17 mouse cellular contexts compared by ENCODE assay signal in the genomic region with DNA sequence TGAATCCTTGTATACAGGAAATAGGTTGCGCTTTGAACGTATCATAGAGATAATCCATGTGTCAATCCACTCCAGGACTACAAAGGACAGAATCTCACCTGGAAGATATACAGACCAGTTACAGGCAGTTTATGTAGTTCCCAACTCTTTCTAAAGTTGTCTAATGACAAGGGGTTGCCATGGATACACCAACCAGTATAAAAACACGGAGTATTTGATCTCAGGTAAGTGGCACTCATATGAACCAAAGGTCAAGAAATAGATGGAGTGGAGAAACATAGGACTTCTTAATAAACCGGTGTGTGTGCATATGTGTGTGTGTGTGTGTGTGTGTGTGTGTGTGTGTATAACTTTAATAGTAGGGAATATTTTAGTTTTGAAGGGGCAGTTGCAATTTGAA.
"Had no signal": no experiment of that assay in that cellular context is flagged by ENCODE, and none has a peak within 500 bp of the region (broad histone marks: within the 10 kb centered on the region; RNA-seq: fewer than 3 reads in every experiment).

No protein-coding gene starts in this region.

- H3K36me3 ChIP-seq: liver, embryonic 13.5 days; liver, embryonic 15.5 days; midbrain, embryonic 13.5 days; midbrain, embryonic 15.5 days; neural tube, embryonic 12.5 days; stomach, embryonic 15.5 days had no signal

- ATAC-seq: liver, postnatal 0 days; midbrain, embryonic 13.5 days; midbrain, embryonic 15.5 days had no signal

- DNase-seq: liver; liver, embryonic 13.5 days; liver, postnatal 0 days; right cerebral cortex, postnatal 14 days; thymus, adult 2 months; thymus, postnatal 25 days; thymus, postnatal 4 days had no signal

- H3K9ac ChIP-seq: liver, embryonic 13.5 days; liver, embryonic 15.5 days; liver, postnatal 0 days; midbrain, embryonic 13.5 days; midbrain, embryonic 15.5 days; neural tube, embryonic 12.5 days; stomach, embryonic 15.5 days had no signal

- H3K4me2 ChIP-seq: liver, embryonic 11.5 days; liver, embryonic 13.5 days; liver, embryonic 15.5 days; midbrain, embryonic 11.5 days; midbrain, embryonic 13.5 days; midbrain, embryonic 15.5 days; neural tube, embryonic 12.5 days; stomach, embryonic 15.5 days had no signal

- H3K4me3 ChIP-seq: liver, embryonic 13.5 days; liver, embryonic 15.5 days; megakaryocyte, embryonic 14.5 days; midbrain, embryonic 13.5 days; midbrain, embryonic 15.5 days; neural tube, embryonic 12.5 days; stomach, embryonic 15.5 days had no signal

- H3K27me3 ChIP-seq: liver, embryonic 13.5 days; liver, embryonic 15.5 days; megakaryocyte, embryonic 14.5 days; midbrain, embryonic 13.5 days; midbrain, embryonic 15.5 days; neural tube, embryonic 12.5 days; stomach, embryonic 15.5 days had no signal

- H3K4me1 ChIP-seq: liver, embryonic 13.5 days; liver, embryonic 15.5 days; megakaryocyte, embryonic 14.5 days; midbrain, embryonic 15.5 days; neural tube, embryonic 12.5 days; stomach, embryonic 15.5 days had no signal

- H3K9me3 ChIP-seq: liver, embryonic 13.5 days; liver, embryonic 15.5 days; midbrain, embryonic 13.5 days; midbrain, embryonic 15.5 days; neural tube, embryonic 12.5 days; stomach, embryonic 15.5 days had no signal

- H3K27ac ChIP-seq: liver, embryonic 13.5 days; liver, embryonic 15.5 days; macrophage; midbrain, embryonic 13.5 days; midbrain, embryonic 15.5 days; neural tube, embryonic 12.5 days; stomach, embryonic 15.5 days; stomach, postnatal 0 days had no signal
